Mouse (Mus musculus) limb, embryonic 11.5 days (tissue): ENCODE data around the gene Zfp787. TPM values are rescaled to one million over a fixed set of nuclear protein-coding genes. Genes with fewer than 3 reads are reported as not detected.

ENCODE experiments used
- ATAC-seq: fragments of 200-750 bp; cut with Nextera tagmentation; 2 replicates; pipeline ENCODE4 v1.8.0; 2017; ENCODE audit warnings: low read depth; ENCODE audit not compliant: insufficient number of reproducible peaks, low FRiP score, low TSS enrichment
- DNase-seq: peaks from one replicate; pipeline ENCODE4 v3.0.0-alpha.2; 2015; ENCODE audit warnings: low spot score
- H3K27ac ChIP-seq: fragments of 300-500 bp; sonication (generic); replicated peaks from 2 replicates; pipeline ENCODE4 v1.5.1; 2014; ENCODE audit warnings: low read depth, mild to moderate bottlenecking, low read length
- H3K27me3 ChIP-seq: fragments of 300-500 bp; sonication (generic); 2 replicates; pipeline ENCODE4 v1.6.1; 2014; ENCODE audit warnings: mild to moderate bottlenecking, low read length, mixed read lengths; ENCODE audit not compliant: control insufficient read depth, insufficient read depth
- H3K36me3 ChIP-seq: fragments of 300-500 bp; sonication (generic); 2 replicates; pipeline ENCODE4 v1.6.1; 2014; ENCODE audit warnings: mild to moderate bottlenecking, low read length, moderate library complexity, mixed read lengths; ENCODE audit not compliant: control insufficient read depth, insufficient read depth
- H3K4me1 ChIP-seq: fragments of 300-500 bp; sonication (generic); 2 replicates; pipeline ENCODE4 v1.6.1; 2014; ENCODE audit warnings: low read length, mixed read lengths; ENCODE audit not compliant: control insufficient read depth, insufficient read depth
- H3K4me2 ChIP-seq: fragments of 300-500 bp; sonication (generic); 2 replicates; pipeline ENCODE4 v1.6.1; 2014; ENCODE audit warnings: low read depth, mild to moderate bottlenecking, moderate library complexity; ENCODE audit not compliant: severe bottlenecking
- H3K4me3 ChIP-seq: fragments of 300-500 bp; sonication (generic); 2 replicates; pipeline ENCODE4 v1.5.1; 2014; ENCODE audit warnings: low read depth, low read length
- H3K9ac ChIP-seq: fragments of 300-500 bp; sonication (generic); 2 replicates; pipeline ENCODE4 v1.6.1; 2014; ENCODE audit warnings: mild to moderate bottlenecking, low read length
- H3K9me3 ChIP-seq: fragments of 300-500 bp; sonication (generic); 2 replicates; pipeline ENCODE4 v1.6.1; 2016; ENCODE audit warnings: low read length; ENCODE audit not compliant: control insufficient read depth
- WGBS: fragments of 180-500 bp; shearing (Covaris S2); extraction: QIAGEN DNeasy Blood & Tissue Kit; methylation state at CpG from one replicate; pipeline ENCODE4 v1.1.7; 2014; 5-methylcytosine and 5-hydroxymethylcytosine counted together
- polyA plus RNA-seq: library from polyadenylated mRNA; unstranded; fragments of >200 nt; fragmentation: Nextera tagmentation; extraction: Ambion mirVana; gene quantifications from 2 replicates; pipeline ENCODE4 v1.2.1, GENCODE M21; 2014

Zfp787 gene
- polyA plus RNA-seq, 1 experiment from 2014 or later = 13.2 TPM

DNA sequence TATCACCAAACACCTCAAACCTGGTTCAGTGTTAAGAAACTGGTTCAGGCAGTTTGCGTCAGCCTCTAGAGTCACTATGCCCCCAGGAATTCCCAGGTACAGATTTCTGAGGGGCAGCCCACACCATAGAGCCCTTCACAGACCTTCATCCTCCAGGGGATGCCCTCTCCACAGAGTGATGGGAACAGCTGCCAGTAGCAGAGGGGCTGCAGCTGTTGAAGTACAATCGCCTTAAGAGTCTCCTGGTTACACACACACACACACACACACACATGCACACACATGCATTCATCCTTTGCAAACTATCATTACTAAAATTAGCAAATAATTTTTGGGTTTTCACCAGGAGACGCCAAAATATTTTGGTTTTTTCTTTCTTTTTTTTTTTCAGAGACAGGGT is 3.8 kb upstream of the Zfp787 start:
- Histone ChIP-seq H3K9me3 (no peaks in the 10 kb centered on the region), H3K4me3 (no peak overlapping the region), H3K36me3 (no peaks in the 10 kb centered on the region), H3K4me2 (no peak overlapping the region), H3K27ac (no peak overlapping the region), H3K4me1 (peaks cover 4% of the 10 kb centered on the region; the same call in 1 of the 2 replicates), H3K9ac (no peak overlapping the region), H3K27me3 (no peaks in the 10 kb centered on the region)
- ATAC-seq = no peak
- WGBS = 73% methylated on average over 3 of the region's 3 CpGs
- DNase-seq = no peak

DNA sequence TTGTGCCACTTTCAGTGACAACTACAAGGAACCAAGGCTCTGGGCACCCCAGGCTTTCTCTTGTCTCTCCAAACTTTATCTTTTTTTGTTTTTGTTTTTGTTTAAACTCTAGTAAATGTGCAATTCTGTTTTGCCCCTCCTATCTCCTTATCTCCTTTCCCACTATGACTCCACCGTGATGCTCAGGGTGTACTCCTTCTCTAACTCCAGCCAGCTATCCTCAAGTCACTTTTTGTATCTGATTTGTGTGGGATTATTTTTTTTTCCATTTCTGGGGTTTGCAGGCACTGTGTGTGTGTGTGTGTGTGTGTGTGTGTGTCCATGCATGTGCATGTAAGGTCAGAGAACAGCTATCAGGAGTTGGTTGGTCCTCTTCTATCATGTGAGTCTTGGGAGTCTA is 1.7 kb upstream of the Zfp787 start:
- Histone ChIP-seq H3K27ac (no peak overlapping the region), H3K4me1 (peaks cover 9% of the 10 kb centered on the region; the same call in 1 of the 2 replicates), H3K36me3 (no peaks in the 10 kb centered on the region), H3K9me3 (no peaks in the 10 kb centered on the region), H3K9ac (no peak overlapping the region), H3K4me3 (no peak overlapping the region), H3K27me3 (no peaks in the 10 kb centered on the region), H3K4me2 (no peak overlapping the region)
- ATAC-seq (no peak), DNase-seq (no peak)
- WGBS = 74% methylated on average over 1 of the region's 1 CpGs

DNA sequence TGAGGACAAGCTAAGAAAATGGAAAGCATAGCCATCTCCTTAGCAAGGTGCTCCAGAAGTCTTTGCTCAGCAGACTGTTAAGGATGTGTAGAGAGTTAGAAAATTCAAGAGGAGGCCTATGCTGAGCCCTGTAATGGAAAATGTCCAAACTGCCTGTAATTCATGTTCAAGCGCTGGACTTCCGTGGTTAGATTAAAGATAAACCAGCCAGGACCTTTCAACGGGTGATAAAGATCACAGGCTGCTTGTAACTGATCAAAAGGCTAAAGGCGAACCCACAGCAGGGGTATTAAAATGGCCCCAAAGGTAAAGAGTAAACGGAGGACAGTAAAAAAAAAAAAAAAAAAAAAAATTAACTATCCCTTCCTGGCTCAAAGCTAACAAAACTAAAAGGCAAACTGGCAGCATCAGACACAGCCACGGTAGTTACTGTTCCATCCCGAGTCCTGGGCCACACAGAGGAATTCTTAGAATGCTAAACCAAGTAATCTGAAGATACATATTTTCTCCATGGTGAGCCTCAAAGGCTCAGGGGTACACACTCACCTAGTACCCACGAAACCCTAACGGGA is 1.2 kb upstream of the Zfp787 start:
- peak overlapping the region; percentile 36; the same call in 1 of the 2 replicates for H3K4me2 ChIP-seq
- H3K27ac ChIP-seq = no peak overlapping the region
- ATAC-seq (no peak), DNase-seq (no peak)
- peak overlapping the region; percentile 80; the same call in 1 of the 2 replicates for H3K4me3 ChIP-seq
- H3K4me1 ChIP-seq = peaks cover 9% of the 10 kb centered on the region; the same call in 1 of the 2 replicates
- WGBS = 49% methylated on average over 9 of the region's 9 CpGs
- no peaks in the 10 kb centered on the region for H3K27me3 ChIP-seq
- H3K36me3 ChIP-seq = no peaks in the 10 kb centered on the region
- no peak overlapping the region for H3K9ac ChIP-seq
- H3K9me3 ChIP-seq = no peaks in the 10 kb centered on the region

DNA sequence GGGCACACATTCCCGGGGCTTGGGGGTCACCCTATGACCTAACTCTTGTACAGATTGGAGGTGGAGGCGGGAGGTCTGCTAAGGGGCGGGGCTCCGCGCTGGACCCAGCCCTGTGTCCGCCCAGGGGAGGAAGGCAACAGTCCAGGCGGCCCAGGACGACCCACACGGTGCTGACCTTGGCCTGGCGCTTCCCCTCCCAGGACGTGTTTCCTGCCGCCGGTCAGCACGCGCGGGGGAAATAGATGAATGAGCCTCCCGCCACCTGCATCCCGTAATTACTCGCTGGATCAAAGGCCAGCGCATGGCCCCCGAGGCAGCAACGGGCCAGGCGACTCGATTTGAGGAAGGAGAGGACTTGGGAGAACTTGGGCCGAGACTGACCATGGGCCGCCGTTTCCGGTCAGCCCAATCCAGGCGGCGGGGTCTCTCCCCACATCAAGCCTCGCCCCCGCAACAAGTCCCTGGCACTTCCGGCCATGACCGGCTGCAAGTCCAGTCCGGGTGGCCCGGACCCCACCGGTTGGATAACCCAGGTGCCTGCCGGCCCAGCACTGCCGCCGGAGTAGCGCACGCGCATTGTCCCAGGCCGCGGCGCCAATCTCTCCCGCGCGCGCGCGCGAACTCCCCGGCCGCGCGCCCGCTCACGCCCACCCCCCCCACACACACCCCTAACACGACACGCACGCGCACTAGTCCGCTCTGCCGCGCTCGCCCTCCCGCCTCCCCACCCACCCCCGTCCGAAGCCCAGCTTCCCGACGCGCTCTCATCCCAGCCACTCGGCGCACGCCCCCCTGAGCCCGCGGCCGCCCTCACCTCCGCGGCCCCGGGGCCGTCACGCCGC is 545 bp downstream of the Zfp787 start:
- H3K9ac ChIP-seq = peak overlapping the region; percentile 87
- peak overlapping the region; percentile 80 for H3K4me3 ChIP-seq
- peak overlapping the region; percentile 75 for H3K27ac ChIP-seq
- H3K4me1 ChIP-seq = peaks cover 9% of the 10 kb centered on the region; the same call in 1 of the 2 replicates
- WGBS = under 1% methylated on average over 75 of the region's 85 CpGs
- H3K27me3 ChIP-seq = no peaks in the 10 kb centered on the region
- no peaks in the 10 kb centered on the region for H3K36me3 ChIP-seq
- DNase-seq (peak; percentile 87), ATAC-seq (peak; percentile 75)
- H3K9me3 ChIP-seq = no peaks in the 10 kb centered on the region
- H3K4me2 ChIP-seq = peak overlapping the region; percentile 85

DNA sequence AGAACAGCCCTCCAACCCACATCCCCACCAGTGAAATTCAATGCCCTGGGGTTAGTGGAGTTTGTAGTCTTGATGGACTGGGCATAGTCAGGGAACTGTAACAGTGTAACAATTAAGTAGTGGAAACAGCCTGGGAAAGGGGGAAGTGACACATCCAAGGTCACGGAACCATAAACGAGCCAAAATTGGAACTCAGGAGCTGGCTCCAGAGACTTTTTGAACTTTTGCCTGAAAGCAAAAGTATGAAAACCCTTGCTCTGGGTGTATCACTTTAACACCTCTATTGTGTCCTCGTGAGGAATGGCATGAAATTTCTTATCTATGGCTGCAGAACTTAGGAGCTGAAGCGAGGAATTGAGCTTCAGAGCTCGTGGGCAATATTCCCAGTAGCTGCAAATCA is 1.6 kb downstream of the Zfp787 start:
- Histone ChIP-seq H3K9me3 (no peaks in the 10 kb centered on the region), H3K4me1 (peaks cover 9% of the 10 kb centered on the region; the same call in 1 of the 2 replicates), H3K27ac (no peak overlapping the region), H3K4me2 (peak overlapping the region; percentile 85; the same call in 1 of the 2 replicates), H3K9ac (no peak overlapping the region), H3K4me3 (no peak overlapping the region), H3K27me3 (no peaks in the 10 kb centered on the region), H3K36me3 (no peaks in the 10 kb centered on the region)
- 86% methylated on average over 5 of the region's 5 CpGs for WGBS
- ATAC-seq (no peak), DNase-seq (no peak)

DNA sequence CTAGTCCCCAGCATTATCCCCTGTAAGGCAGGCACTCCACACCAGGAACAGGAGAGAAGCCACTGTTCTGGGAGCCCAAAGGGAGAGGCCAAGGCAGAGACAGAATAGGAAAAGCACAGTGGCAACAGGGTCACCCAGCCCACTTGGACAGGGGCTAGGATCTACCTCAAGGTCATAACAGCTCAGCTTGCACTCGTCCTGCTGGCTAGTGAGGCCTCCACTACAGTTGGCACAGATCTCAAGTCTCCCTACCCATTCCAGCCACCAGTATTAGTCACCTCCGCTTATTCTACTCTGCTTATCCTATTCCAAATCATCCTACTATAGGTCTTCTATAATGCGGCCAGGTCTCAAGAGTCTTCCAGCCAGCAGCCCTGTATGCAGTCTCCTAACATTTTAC is 2.7 kb downstream of the Zfp787 start:
- no peak for DNase-seq
- H3K36me3 ChIP-seq = no peaks in the 10 kb centered on the region
- no peaks in the 10 kb centered on the region for H3K27me3 ChIP-seq
- no peak for ATAC-seq
- no peak overlapping the region for H3K27ac ChIP-seq
- no peak overlapping the region for H3K4me3 ChIP-seq
- no peaks in the 10 kb centered on the region for H3K9me3 ChIP-seq
- H3K4me1 ChIP-seq = peaks cover 9% of the 10 kb centered on the region; the same call in 1 of the 2 replicates
- H3K4me2 ChIP-seq = no peak overlapping the region
- WGBS = 93% methylated on average over 3 of the region's 3 CpGs
- H3K9ac ChIP-seq = no peak overlapping the region

DNA sequence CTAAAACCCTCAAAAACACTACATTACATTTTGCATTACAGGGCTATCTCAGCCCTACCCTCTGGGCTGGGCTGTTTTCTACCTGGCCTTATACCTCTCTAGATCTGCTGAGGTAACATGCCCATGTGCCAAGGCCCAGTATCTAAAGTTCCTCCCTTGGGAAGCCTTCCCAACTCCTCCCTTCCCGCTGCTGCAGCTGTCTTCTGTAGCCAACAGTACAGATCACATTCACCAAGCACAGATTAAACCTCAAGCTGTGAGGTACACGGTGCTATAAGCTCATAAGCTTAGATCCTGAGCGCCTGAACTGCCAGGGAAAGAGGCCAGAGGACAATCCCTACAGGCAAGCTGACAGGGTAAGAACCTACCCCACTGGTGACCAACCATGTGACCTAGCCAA is 3.8 kb downstream of the Zfp787 start:
- Histone ChIP-seq H3K9ac (no peak overlapping the region), H3K27me3 (no peaks in the 10 kb centered on the region), H3K4me1 (peaks cover 9% of the 10 kb centered on the region; the same call in 1 of the 2 replicates), H3K27ac (no peak overlapping the region), H3K4me3 (no peak overlapping the region), H3K36me3 (no peaks in the 10 kb centered on the region), H3K4me2 (no peak overlapping the region), H3K9me3 (no peaks in the 10 kb centered on the region)
- WGBS = 83% methylated on average over 3 of the region's 3 CpGs
- ATAC-seq = no peak
- DNase-seq = no peak

DNA sequence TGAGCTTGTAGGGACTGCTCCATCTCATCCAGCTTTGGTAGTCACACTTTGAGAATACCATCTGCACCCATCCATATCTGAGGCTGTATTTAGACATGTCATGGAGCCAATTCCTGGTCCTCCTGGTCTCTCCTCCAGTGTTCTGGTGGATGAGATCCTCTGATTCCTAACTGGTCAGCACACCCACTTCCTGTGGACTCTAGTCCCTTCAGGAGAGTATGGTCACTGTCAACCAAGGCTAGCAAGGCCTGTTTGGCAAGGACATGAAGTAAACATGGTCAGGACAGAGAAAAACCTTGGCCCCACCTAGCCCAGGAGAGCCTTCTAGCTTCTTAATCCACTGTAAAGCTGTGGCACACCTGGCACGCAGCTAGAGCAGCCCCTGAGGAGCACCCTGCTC is 4.5 kb downstream of the Zfp787 start:
- no peak for ATAC-seq
- WGBS = 95% methylated on average over 1 of the region's 1 CpGs

More for the DNA sequence above, 4.5 kb downstream of the Zfp787 start:
- no peak for DNase-seq
- Histone ChIP-seq H3K4me3 (no peak overlapping the region), H3K27ac (no peak overlapping the region), H3K9me3 (no peaks in the 10 kb centered on the region), H3K9ac (no peak overlapping the region), H3K27me3 (no peaks in the 10 kb centered on the region), H3K36me3 (no peaks in the 10 kb centered on the region), H3K4me1 (peaks cover 5% of the 10 kb centered on the region; the same call in 1 of the 2 replicates), H3K4me2 (no peak overlapping the region)
